ENCODE assay signal across 16 mouse cellular contexts in the genomic region with DNA sequence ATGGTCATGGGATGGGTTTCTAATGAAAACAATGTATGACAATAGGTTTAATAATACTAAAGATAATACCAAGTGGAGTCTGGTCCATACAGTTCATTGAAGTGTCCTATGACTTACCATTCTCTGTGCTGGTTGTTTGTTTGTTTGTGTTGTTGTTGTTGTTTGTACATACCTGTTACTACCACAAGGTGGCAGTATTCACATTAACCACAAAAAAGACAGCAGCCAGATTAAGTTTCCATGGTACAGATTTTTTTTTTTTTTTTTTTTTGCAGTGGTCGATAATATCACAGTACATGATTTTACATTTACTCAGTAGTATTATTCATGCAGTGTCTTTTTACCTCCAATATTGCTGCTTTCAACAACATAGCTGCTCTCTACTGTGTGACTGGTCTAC. TPM values are rescaled to one million over a fixed set of nuclear protein-coding genes. Genes with fewer than 3 reads are reported as not detected.
DNase-seq lines count a peak whose midpoint lies in the region; ATAC-seq and TF ChIP-seq lines count a peak whose summit lies in the region.
"Had no signal": no experiment of that assay in that cellular context is flagged by ENCODE, and none has a peak within 500 bp of the region (broad histone marks: within the 10 kb centered on the region; RNA-seq: fewer than 3 reads in every experiment).

No protein-coding gene starts in this region.

- H3K27ac ChIP-seq in cerebellum, adult 2 months (ENCODE audit: insufficient read depth, low read length) = no peak overlapping the region
- H3K27ac ChIP-seq in kidney, postnatal 0 days = no peak overlapping the region
- no peak overlapping the region for H3K27ac ChIP-seq in testis, adult 2 months (ENCODE audit: control insufficient read depth, insufficient read depth, low read depth, low read length)
- H3K27ac ChIP-seq: liver, embryonic 15.5 days; neural tube, embryonic 13.5 days had no signal

- peak; percentile 24; the same call in 1 of the 2 replicates for TF ChIP-seq CTCF in cerebellum, adult 2 months (IDR thresholded peaks at IDR 0.05; ENCODE audit: borderline replicate concordance, insufficient read depth, low read depth, low read length)
- peak; percentile 82 for TF ChIP-seq CTCF in kidney, postnatal 0 days (IDR thresholded peaks at IDR 0.05; ENCODE audit: low read depth)
- TF ChIP-seq CTCF in testis, adult 2 months (IDR thresholded peaks at IDR 0.05; ENCODE audit: control insufficient read depth, insufficient read depth, insufficient replicate concordance, low read depth, low read length) = peak; percentile 14; the same call in 1 of the 2 replicates

- H3K4me3 ChIP-seq in cerebellum, adult 2 months (replicated peaks; ENCODE audit: insufficient read depth, low read depth, low read length) = no peak overlapping the region
- no peak overlapping the region for H3K4me3 ChIP-seq in kidney, postnatal 0 days (replicated peaks; ENCODE audit: low read depth, low read length)
- no peak overlapping the region for H3K4me3 ChIP-seq in testis, adult 2 months (ENCODE audit: control insufficient read depth, low read depth, low read length)
- H3K4me3 ChIP-seq: liver, embryonic 15.5 days; neural tube, embryonic 13.5 days had no signal

- WGBS in cerebellum, adult 2 months = 18% methylated on average over 1 of the region's 1 CpGs
- 22% methylated on average over 1 of the region's 1 CpGs for WGBS in kidney, postnatal 0 days

- H3K27me3 ChIP-seq in cerebellum, adult 2 months (ENCODE audit: control insufficient read depth, insufficient read depth, low read length) = no peaks in the 10 kb centered on the region
- H3K27me3 ChIP-seq in kidney, postnatal 0 days (ENCODE audit: insufficient read depth, low read length) = no peaks in the 10 kb centered on the region
- no peaks in the 10 kb centered on the region for H3K27me3 ChIP-seq in testis, adult 2 months (ENCODE audit: control insufficient read depth, insufficient read depth, low read length)
- H3K27me3 ChIP-seq: liver, embryonic 15.5 days; neural tube, embryonic 13.5 days had no signal

- no peak for DNase-seq in cerebellum, adult 2 months
- no peak for DNase-seq in cerebellum, adult 11 months
- peak; percentile 47 for DNase-seq in kidney, postnatal 0 days (ENCODE audit: low spot score)
- no peak for DNase-seq in kidney, adult 9 months
- DNase-seq in testis, postnatal 10 days (ENCODE audit: low spot score) = no peak
- DNase-seq in adrenal gland, adult 18-20 months (ENCODE audit: low spot score in 2 of 2) = no peak
- no peak for DNase-seq in left cerebral cortex, postnatal 10 days (ENCODE audit: extremely low spot score in 1 of 2, low spot score in 2 of 2)
- DNase-seq: cerebellum, adult 9-11 months; embryo, embryonic 11 days; heart, postnatal 14 days had no signal

- no peaks in the 10 kb centered on the region for H3K4me1 ChIP-seq in cerebellum, adult 2 months (ENCODE audit: control insufficient read depth, insufficient read depth, low read length)
- H3K4me1 ChIP-seq in kidney, postnatal 0 days (replicated peaks; ENCODE audit: insufficient read depth, low read length) = peaks cover 6% of the 10 kb centered on the region; the same call in 1 of the 2 replicates
- no peaks in the 10 kb centered on the region for H3K4me1 ChIP-seq in testis, adult 2 months (ENCODE audit: control insufficient read depth, insufficient read depth, low read length)
- H3K4me1 ChIP-seq: liver, embryonic 15.5 days; neural tube, embryonic 13.5 days had no signal

- ATAC-seq in kidney, postnatal 0 days (replicated peaks; ENCODE audit: low FRiP score, low read depth) = no peak
- ATAC-seq: inflammation-experienced regulatory T-cells, adult 6 months had no signal

- no peaks in the 10 kb centered on the region for H3K9me3 ChIP-seq in kidney, postnatal 0 days (replicated peaks; ENCODE audit: low read length)
- H3K9me3 ChIP-seq: G1E; liver, embryonic 15.5 days; neural tube, embryonic 13.5 days had no signal

- no peak for TF ChIP-seq POLR2A in cerebellum, adult 2 months (IDR thresholded peaks at IDR 0.05; ENCODE audit: borderline replicate concordance, insufficient read depth, low read length)
- no peak for TF ChIP-seq POLR2A in testis, adult 2 months (IDR thresholded peaks at IDR 0.05; ENCODE audit: control insufficient read depth, low read depth, low read length)

- H3K9ac ChIP-seq in kidney, postnatal 0 days (ENCODE audit: low read depth, low read length) = no peak overlapping the region
- H3K9ac ChIP-seq: liver, embryonic 15.5 days; neural tube, embryonic 13.5 days had no signal

- no peak overlapping the region for H3K4me2 ChIP-seq in kidney, postnatal 0 days (ENCODE audit: low read length)
- H3K4me2 ChIP-seq: liver, embryonic 15.5 days; neural tube, embryonic 13.5 days had no signal

- H3K36me3 ChIP-seq in kidney, postnatal 0 days (ENCODE audit: insufficient read depth, low read length) = no peaks in the 10 kb centered on the region
- H3K36me3 ChIP-seq in testis, adult 2 months (ENCODE audit: control insufficient read depth, insufficient read depth, low read length) = no peaks in the 10 kb centered on the region
- H3K36me3 ChIP-seq: G1E; liver, embryonic 15.5 days; neural tube, embryonic 13.5 days had no signal

- intact Hi-C loops in left cerebral cortex, postnatal 10 days (cut with DNase I) = no loop called here

RNA-seq across cellular contexts. Expression of gene Fam110c, which starts 52.4 kb away (rescaled TPM):
- 0.15 and 0.29 TPM in 2 replicates for polyA plus RNA-seq in cerebellum, adult 2 months (2012; rRNA removed)
- 7.9 and 8.1 TPM in 2 replicates for polyA plus RNA-seq in kidney, postnatal 0 days (2015; fragmentation: Nextera tagmentation; extraction: Ambion mirVana)
- polyA plus RNA-seq in testis, adult 2 months (2012; rRNA removed) = 0.41 and 0.62 TPM in 2 replicates
- 1 to 10 TPM in 1 of 2 experiments, under 1 TPM in 1; 0.61 to 1.2 TPM for total RNA-seq in adrenal gland, adult 18-20 months (2021)
- under 1 TPM in 1 of 2 experiments, not detected in 1; 0.11 TPM for total RNA-seq in left cerebral cortex, postnatal 10 days (2021)
- total RNA-seq: left cerebral cortex, postnatal 14 days had no signal
- polyA plus RNA-seq: G1E had no signal

Comparison
In these comparisons a context has a peak if more than half of its experiments do, and no peak if none do; other contexts are left out.
1. CTCF ChIP-seq: peak in every context shown above with its lines; median percentile 82 in kidney, postnatal 0 days; 24 in cerebellum, adult 2 months; 14 in testis, adult 2 months.